Mouse (Mus musculus): Measurements from ENCODE around the gene Ccdc6.

The Ccdc6 gene

GRCm38 (mm10) chr10:70095031-70095470 lies 1.9 kb upstream of the Ccdc6 start:
- peak; percentile 65 for DNase-seq (ENCODE audit: low spot score)

- DNase-seq (ENCODE audit: low spot score), result peak; percentile 18
Measured at GRCm38 (mm10) chr10:70095506-70096270, 1.2 kb upstream of the Ccdc6 start.

- peak; percentile 46 for DNase-seq (ENCODE audit: low spot score)
Measured at GRCm38 (mm10) chr10:70097291-70097901, 475 bp downstream of the Ccdc6 start.

- DNase-seq (ENCODE audit: low spot score), result peak; percentile 46
Measured at GRCm38 (mm10) chr10:70097911-70098569, 1.1 kb downstream of the Ccdc6 start.

- DNase-seq (ENCODE audit: low spot score), result no peak
Measured at GRCm38 (mm10) chr10:70098626-70099025, 1.7 kb downstream of the Ccdc6 start.

- DNase-seq (ENCODE audit: low spot score), result no peak
Measured at GRCm38 (mm10) chr10:70099052-70099451, 2.1 kb downstream of the Ccdc6 start.

GRCm38 (mm10) chr10:70102086-70102485 lies 5.2 kb downstream of the Ccdc6 start:
- DNase-seq (ENCODE audit: low spot score), result no peak

- no peak for DNase-seq (ENCODE audit: low spot score)
Measured at GRCm38 (mm10) chr10:70108016-70108415, 11.1 kb downstream of the Ccdc6 start.

- no peak for DNase-seq (ENCODE audit: low spot score)
Measured at GRCm38 (mm10) chr10:70109974-70110373, 13.1 kb downstream of the Ccdc6 start.

GRCm38 (mm10) chr10:70110815-70111214 lies 13.9 kb downstream of the Ccdc6 start:
- no peak for DNase-seq (ENCODE audit: low spot score)

GRCm38 (mm10) chr10:70111643-70112042 lies 14.7 kb downstream of the Ccdc6 start:
- no peak for DNase-seq (ENCODE audit: low spot score)

- no peak for DNase-seq (ENCODE audit: low spot score)
Measured at GRCm38 (mm10) chr10:70114048-70114635, 17.2 kb downstream of the Ccdc6 start.

GRCm38 (mm10) chr10:70116454-70116853 lies 19.5 kb downstream of the Ccdc6 start:
- DNase-seq (ENCODE audit: low spot score), result no peak

GRCm38 (mm10) chr10:70119451-70119850 lies 22.5 kb downstream of the Ccdc6 start:
- no peak for DNase-seq (ENCODE audit: low spot score)

- DNase-seq (ENCODE audit: low spot score), result no peak
Measured at GRCm38 (mm10) chr10:70119851-70120370, 23.0 kb downstream of the Ccdc6 start.

- DNase-seq (ENCODE audit: low spot score), result peak; percentile 48
Measured at GRCm38 (mm10) chr10:70120671-70121405, 23.9 kb downstream of the Ccdc6 start.

GRCm38 (mm10) chr10:70121406-70121695 lies 24.4 kb downstream of the Ccdc6 start:
- DNase-seq (ENCODE audit: low spot score), result no peak

- no peak for DNase-seq (ENCODE audit: low spot score)
Measured at GRCm38 (mm10) chr10:70123454-70123853, 26.5 kb downstream of the Ccdc6 start.

GRCm38 (mm10) chr10:70125491-70125890 lies 28.6 kb downstream of the Ccdc6 start:
- no peak for DNase-seq (ENCODE audit: low spot score)

GRCm38 (mm10) chr10:70127273-70127672 lies 30.4 kb downstream of the Ccdc6 start:
- DNase-seq (ENCODE audit: low spot score), result no peak

- no peak for DNase-seq (ENCODE audit: low spot score)
Measured at GRCm38 (mm10) chr10:70128408-70128807, 31.5 kb downstream of the Ccdc6 start.

- DNase-seq (ENCODE audit: low spot score), result no peak
Measured at GRCm38 (mm10) chr10:70132087-70132560, 35.2 kb downstream of the Ccdc6 start.
